Mouse (Mus musculus): ENCODE results near the gene Insr.

The Insr gene

DNA sequence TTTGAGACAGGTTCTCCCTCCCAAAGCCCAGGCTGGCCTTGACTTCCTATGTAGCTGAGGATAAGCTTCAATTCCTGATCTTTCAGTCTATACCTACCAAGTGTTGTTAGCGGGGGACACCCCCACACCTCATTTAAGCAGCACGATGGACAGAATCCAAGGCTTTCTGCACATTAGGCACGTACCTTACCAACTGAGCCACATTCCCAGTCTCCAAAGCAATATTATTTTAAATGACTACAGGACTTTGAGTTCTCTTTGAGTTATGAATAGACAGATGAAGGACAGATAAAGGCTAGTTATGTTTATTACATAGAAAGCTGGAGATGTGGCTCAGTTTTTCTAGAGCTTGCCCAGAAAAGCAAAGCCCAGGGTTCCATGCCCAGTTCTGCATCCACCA is 5.6 kb downstream of the Insr start:
- DNase-seq, result no peak

- DNase-seq, result no peak
These were observed 12.0 kb downstream of the Insr start for GRCm38 (mm10) chr8:3267449-3267761.

GRCm38 (mm10) chr8:3266686-3267448 is 12.6 kb downstream of the Insr start:
- DNase-seq, result no peak

DNA sequence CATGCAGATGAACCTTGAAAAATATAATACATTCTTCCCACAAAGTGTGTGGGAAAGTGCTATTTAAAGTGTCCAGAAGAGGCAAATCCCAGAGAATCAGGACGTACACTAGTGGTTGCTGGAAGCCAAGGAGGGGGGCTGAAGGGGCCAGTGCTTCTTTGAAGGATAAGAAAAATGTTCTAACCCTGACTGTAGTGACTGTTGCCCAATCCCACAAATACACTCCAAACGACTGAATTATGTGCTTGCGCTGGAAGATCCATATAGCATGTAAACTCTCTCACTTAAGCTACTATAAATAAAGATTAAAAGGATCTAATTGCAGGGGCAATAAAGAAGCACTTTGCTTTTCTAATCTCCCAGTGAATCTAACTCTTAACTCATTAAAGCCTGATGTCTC is 14.2 kb downstream of the Insr start:
- DNase-seq, result no peak

DNA sequence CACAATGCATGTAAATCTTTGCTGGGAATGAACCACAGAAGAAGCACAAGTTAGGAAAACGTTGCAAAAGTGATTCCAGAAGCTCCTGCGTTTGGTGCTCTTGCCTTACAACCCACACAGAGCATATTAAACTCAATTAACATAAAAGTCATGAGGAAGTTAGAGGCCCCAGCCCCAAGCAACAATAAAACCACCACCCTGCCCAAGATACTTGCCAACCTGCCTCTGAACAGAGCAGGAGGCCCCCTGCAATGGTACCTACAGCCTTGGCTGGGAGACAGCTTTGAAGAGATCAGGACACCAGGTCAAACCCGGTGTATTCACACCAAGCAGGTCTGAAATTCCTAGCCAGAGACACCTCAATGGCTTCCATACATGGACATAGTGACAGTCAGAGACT is 16.6 kb downstream of the Insr start:
- no peak for DNase-seq

DNA sequence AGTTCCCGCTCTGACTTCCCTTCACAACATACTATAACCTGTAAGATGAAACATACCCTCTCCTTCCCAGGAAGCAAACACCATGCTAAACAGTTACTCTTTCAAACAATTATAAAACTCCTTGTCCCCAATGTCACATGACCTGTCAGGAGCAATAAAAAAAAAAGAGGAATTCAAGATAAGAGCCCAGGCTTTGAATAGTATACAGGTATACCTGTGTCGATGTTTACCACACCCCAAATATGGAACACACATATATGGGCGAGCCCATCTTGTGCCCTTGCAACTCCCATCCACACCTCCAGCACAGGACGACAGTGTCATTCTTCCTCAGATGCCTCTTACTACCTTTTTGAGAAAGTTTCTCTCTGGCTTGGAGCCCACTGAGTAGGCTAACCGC is 18.3 kb downstream of the Insr start:
- DNase-seq, result no peak

DNA sequence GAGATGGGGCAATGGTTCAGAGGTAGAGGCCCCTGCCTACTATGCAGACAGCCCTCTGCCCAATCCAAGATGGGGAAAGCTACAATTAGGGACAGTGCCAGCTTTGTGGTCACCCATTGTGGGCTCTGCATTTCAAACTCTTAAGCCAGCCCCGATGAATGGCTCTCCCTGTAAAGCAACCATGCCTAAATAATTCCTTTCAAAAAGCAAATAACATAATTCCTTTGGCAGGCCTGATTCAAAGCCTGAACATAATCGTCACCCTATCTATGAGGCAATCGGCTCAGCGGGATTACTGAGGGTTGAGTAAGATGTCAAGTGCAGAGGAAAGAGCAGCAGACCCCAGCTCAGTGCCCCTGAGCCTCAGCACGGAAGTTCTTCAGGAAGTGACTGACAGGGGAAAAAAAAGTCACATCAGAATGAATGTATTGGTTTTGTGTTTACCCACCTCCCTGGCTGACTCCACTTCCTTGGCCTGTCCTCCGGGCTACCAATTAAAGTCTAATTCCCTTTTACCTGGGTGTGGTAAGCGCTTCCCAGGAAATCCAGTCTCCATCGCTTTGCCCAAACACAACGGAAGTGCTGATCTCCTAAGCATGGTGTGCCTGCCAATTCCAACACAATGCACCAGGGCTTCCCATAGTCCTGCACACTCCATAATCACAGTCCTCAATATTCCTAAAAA is 19.1 kb downstream of the Insr start:
- no peak for DNase-seq

DNA sequence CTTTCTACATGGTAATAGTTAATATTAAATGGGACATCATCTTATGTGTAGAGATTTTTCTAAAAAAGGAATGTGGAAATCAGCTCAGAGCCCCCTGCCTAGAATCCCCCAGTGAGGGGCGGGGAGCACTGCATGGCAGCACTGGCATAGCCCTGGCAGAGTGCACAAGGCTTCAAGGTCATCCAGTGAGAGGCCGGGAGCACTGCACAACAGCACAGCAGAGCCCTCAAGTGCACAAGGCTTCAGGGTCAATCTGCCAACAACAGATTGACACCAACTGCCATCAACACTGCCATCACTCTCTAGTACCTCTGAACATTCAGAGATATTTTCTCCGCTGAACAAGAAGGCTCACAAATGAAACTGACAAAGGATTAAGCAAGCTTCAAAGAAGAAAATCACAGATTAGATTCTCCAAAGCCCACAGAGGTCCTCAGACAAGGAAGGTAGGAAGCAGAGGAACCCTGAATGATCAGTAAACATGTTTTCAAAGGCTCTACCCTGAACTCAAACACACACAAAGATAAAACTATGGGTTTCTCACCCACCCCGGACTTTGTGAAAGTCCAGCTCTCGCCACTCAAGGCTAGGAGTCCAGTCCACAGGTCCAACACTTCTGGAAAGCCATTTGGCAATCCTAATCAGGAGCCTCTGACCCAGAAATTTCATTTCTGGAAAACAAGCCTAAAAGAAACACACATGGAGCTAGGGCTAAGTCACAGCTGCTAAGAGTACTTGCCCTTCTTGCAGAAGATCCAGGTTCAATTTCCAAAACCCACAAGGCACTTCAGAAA is 23.1 kb downstream of the Insr start:
- no peak for DNase-seq

GRCm38 (mm10) chr8:3255321-3255720 is 24.1 kb downstream of the Insr start:
- DNase-seq, result no peak

- no peak for DNase-seq
These were observed 26.2 kb downstream of the Insr start for GRCm38 (mm10) chr8:3253179-3253578.

GRCm38 (mm10) chr8:3252665-3253064 is 26.8 kb downstream of the Insr start:
- no peak for DNase-seq

GRCm38 (mm10) chr8:3251101-3251500 is 28.3 kb downstream of the Insr start:
- DNase-seq, result no peak

- no peak for DNase-seq
These were observed 29.5 kb downstream of the Insr start for GRCm38 (mm10) chr8:3249886-3250285.

DNA sequence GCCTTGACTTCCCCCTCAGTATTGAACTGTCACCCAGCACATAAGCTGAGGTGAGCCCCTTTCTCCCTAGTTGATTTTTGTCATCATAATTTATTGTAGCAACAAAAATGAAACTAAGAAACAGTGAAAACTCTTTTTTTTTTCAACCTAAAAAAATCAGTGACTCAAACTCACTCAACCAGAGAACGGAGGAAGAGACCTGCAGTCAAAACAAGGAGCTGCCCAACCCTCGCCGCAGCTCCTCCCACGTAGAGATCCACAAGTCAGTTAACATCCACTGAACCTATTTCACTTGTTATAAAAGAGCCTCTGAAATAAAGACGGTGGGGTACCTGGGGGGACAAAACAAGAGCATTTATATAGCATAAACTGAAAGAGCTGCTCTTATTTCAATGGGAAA is 30.7 kb downstream of the Insr start:
- no peak for DNase-seq

DNA sequence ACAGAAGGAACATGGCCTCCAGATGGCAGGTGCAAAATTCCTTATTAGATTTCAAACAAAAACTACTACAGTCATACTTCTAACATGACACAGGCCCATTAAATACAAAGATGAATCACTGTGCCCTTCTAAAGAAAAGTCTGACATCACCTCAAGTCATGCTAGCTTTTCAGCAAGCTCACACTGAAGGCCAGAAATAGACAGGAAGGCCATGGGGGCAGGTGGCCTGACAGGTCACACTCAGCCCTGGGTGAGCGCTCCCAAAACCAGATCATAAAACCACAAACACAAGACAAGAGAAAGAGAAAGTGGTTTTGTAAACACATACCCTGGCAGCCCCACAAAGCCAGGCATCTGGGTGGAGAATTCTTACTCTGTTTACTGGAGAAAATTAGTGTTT is 32.3 kb downstream of the Insr start:
- DNase-seq, result no peak

DNA sequence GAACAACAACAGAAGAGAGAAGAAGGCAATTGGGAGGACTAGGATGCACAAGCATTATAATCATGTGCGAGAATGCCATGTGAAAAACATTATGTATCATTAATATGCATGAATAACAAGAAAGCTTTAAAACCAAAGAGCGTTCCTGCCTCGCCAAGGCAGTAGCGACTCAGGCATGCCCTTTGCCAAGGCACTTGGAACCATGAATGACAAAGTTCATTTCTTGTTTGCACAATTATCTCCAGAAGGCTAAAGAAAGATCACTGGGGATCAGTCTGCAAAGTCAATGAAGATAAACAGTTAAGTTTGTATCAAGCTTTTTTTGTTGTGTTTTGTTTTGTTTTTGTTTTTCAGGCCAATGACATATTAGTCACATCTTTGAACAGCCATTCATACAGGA is 36.2 kb downstream of the Insr start:
- no peak for DNase-seq

DNA sequence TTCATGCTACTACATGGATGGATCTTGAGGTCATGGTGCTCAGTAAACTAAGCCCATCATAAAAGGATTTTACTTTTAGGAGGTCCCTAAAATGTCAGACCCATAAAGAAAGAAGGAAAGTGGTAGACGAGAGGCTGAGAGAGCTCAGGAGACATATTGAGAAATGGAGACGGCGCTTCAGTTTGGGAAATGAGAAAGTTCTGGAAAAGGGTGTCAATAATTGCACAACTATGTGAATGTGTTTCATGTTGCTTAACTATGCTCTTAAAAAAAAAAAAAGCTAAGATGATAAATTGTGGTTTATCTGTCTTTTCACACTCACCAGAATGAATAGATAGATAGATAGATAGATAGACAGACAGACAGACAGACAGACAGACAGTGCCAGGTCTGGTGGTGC is 38.7 kb downstream of the Insr start:
- DNase-seq, result no peak

DNA sequence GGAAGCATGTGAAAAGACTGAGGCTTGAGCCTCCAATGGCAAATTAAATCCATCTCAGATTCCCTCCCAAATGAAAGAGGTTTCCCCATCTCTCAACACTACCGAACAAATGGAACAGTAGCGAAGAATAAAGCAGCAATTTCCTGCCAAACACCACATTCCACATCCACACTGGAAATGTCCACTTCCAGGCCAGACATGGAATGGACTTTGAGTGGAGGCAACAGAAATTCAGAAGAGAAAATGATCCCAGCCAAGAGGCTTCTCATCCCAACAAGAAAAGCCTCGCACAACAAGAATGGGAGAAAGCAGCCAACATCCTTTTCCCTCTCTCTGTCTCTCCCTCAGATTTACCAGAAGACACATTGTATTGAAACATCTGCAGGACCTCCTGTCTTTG is 39.8 kb downstream of the Insr start:
- DNase-seq, result no peak

DNA sequence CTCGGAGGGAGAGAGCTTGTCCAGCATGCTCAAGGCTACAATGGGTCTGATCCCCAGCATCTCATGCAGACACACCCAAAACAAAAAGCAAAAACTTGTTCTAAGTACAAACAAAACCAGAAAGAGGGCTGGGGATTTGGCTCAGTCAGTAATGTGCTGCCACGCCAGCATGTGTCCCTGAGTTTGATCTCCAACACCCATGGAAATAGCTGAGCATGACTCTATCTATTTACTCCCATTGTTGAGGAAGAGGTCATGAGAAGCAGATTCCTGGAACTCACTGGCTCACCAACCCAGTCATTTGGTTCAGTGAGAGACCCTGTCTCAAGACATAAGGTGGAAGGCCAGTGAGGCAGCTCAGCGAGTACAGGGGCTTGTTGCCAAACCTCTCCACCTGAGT is 40.6 kb downstream of the Insr start:
- no peak for DNase-seq

DNA sequence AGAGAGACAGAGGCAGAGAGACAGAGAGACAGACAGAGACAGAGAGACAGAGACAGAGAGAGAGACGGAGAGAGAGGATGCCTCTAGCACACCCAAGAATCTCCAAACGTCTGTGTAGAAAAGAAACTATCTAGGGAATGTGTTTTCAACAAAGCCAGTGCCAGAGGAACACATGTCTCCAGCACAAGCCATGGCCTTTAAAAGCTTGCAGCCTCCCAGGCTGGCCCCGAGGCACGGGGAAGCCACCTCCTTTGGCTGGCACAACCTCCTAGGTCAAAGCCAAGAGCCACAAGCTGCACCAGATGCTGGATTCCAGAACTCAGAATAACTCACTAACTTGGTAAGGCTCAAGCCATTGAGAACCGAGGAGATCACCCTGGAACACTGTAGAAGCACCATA is 42.1 kb downstream of the Insr start:
- DNase-seq, result no peak

- DNase-seq, result no peak
These were observed 43.1 kb downstream of the Insr start for GRCm38 (mm10) chr8:3236277-3236676.

DNA sequence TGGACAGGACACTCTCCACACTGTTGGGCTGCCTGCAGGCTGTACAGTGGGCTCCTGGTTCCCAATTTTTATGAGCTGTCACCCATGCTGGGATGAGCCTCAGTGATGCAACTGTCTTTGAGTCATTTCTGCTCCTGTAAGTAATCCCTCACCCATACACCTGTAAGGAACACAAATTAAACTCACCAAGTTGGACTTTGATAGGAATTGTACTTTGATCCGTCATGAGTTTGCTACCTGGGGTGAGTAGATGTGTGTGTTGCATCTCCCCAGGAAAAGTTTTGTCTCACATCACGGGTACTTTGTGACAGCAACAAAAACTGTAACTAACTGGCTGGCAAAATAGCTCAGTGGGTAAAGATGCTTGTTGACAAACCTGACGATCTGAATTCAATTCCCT is 44.8 kb downstream of the Insr start:
- DNase-seq, result no peak

GRCm38 (mm10) chr8:3232601-3233000 is 46.8 kb downstream of the Insr start:
- no peak for DNase-seq
